ENCODE assay signal across 8 mouse cellular contexts in genomic region chr2:69712981-69713625, GRCm38 (mm10). TPM values are rescaled to one million over a fixed set of nuclear protein-coding genes. Genes with fewer than 3 reads are reported as not detected.
A peak's percentile ranks its signal among the peaks of the same experiment; 100 is the strongest.
DNase-seq lines count a peak whose midpoint lies in the region; ATAC-seq and TF ChIP-seq lines count a peak whose summit lies in the region.

Gene Fastkd1 (minus strand): TSS chr2:69713516.

- no peaks in the 10 kb centered on the region for H3K9me3 ChIP-seq in ES-E14 (ENCODE audit: control insufficient read depth, insufficient read depth, low read depth, low read length)
- H3K9me3 ChIP-seq in forebrain, embryonic 16.5 days (ENCODE audit: control insufficient read depth, low read length): no peaks in the 10 kb centered on the region
- no peaks in the 10 kb centered on the region for H3K9me3 ChIP-seq in lung, embryonic 15.5 days

- H3K27ac ChIP-seq in ES-E14 (ENCODE audit: insufficient read depth, low read depth, low read length, poor library complexity, severe bottlenecking): peak within 1 kb of the TSS; percentile 26; the same call in 1 of the 2 replicates
- H3K27ac ChIP-seq in forebrain, embryonic 16.5 days (ENCODE audit: low read length): no peak within 1 kb of the TSS
- H3K27ac ChIP-seq in lung, embryonic 15.5 days: peak within 1 kb of the TSS; percentile 79

- H3K4me3 ChIP-seq in ES-E14 (ENCODE audit: insufficient read depth in 1 of 2, low read depth in 1 of 2, low read length in 2 of 2, poor library complexity in 1 of 2, severe bottlenecking in 1 of 2): peak within 1 kb of the TSS; percentile 93 to 98
- H3K4me3 ChIP-seq in forebrain, embryonic 16.5 days (replicated peaks; ENCODE audit: low read length): peak within 1 kb of the TSS; percentile 82
- peak within 1 kb of the TSS; percentile 79 for H3K4me3 ChIP-seq in lung, embryonic 15.5 days

- H3K9ac ChIP-seq in ES-E14 (ENCODE audit: insufficient read depth, low read depth, low read length, poor library complexity, severe bottlenecking): peak within 1 kb of the TSS; percentile 81
- peak within 1 kb of the TSS; percentile 70 for H3K9ac ChIP-seq in forebrain, embryonic 16.5 days (replicated peaks; ENCODE audit: low read depth, low read length)
- peak within 1 kb of the TSS; percentile 68 for H3K9ac ChIP-seq in lung, embryonic 15.5 days

- no peaks in the 10 kb centered on the region for H3K27me3 ChIP-seq in forebrain, embryonic 16.5 days (replicated peaks; ENCODE audit: control insufficient read depth, insufficient read depth, low read length)
- H3K27me3 ChIP-seq in lung, embryonic 15.5 days: no peaks in the 10 kb centered on the region

- 0 out of 4 replicates have a peak, but pooled peaks cover 0 to 2% of the 10 kb centered on the region in 2 experiments for H3K4me1 ChIP-seq in ES-E14 (ENCODE audit: control insufficient read depth in 2 of 2, insufficient read depth in 2 of 2, low read length in 2 of 2, poor library complexity in 1 of 2)
- H3K4me1 ChIP-seq in forebrain, embryonic 16.5 days (replicated peaks; ENCODE audit: control insufficient read depth, insufficient read depth, low read length): peaks cover 7% of the 10 kb centered on the region
- H3K4me1 ChIP-seq in lung, embryonic 15.5 days: peaks cover 2% of the 10 kb centered on the region; the same call in 1 of the 2 replicates

- H3K36me3 ChIP-seq in ES-E14 (ENCODE audit: control insufficient read depth, insufficient read depth, low read length, poor library complexity, severe bottlenecking): 0 out of 2 replicates have a peak, but pooled peaks cover 3% of the 10 kb centered on the region
- H3K36me3 ChIP-seq in forebrain, embryonic 16.5 days (ENCODE audit: control insufficient read depth, insufficient read depth): no peaks in the 10 kb centered on the region
- H3K36me3 ChIP-seq in lung, embryonic 15.5 days: no peaks in the 10 kb centered on the region

- peak within 1 kb of the TSS; percentile 51 for H3K4me2 ChIP-seq in forebrain, embryonic 16.5 days (ENCODE audit: low read length)
- H3K4me2 ChIP-seq in lung, embryonic 15.5 days: peak within 1 kb of the TSS; percentile 70

- peak; percentile 84 for DNase-seq in ES-E14 (ENCODE audit: low read depth, low spot score)
- peak; percentile 86 for DNase-seq in cerebellum, adult 11-12 months
- peak; percentile 85 for DNase-seq in heart, postnatal 4 days
- DNase-seq in layer of hippocampus, adult 8-10 months (ENCODE audit: low spot score in 2 of 2): peak; percentile 87
- DNase-seq in ovary, adult 18-20 months (ENCODE audit: low spot score): peak; percentile 80
- peak; percentile 87 for DNase-seq in thymus, postnatal 0 days (ENCODE audit: low spot score)

- WGBS in forebrain, embryonic 16.5 days: under 1% methylated on average over 39 of the region's 39 CpGs
- WGBS in lung, embryonic 15.5 days: under 1% methylated on average over 39 of the region's 39 CpGs

- peak; percentile 100 for ATAC-seq in forebrain, embryonic 16.5 days
- ATAC-seq in lung, embryonic 15.5 days (ENCODE audit: borderline replicate concordance, extremely low read depth, low FRiP score, low TSS enrichment): peak; percentile 99

- in situ Hi-C loops in ES-E14 (cut with MboI; ENCODE audit: low sequenced_read_pairs in 2 of 2, unreplicated experiment in 2 of 2): no loop called here

TF ChIP-seq in ES-E14, 5 proteins besides CTCF, POLR2A, EP300 and RAD21:
- TF ChIP-seq CHD2 (IDR thresholded peaks at IDR 0.05; ENCODE audit: low read depth, low read length) (peak; percentile 35; the same call in 1 of the 2 replicates), MAFK (IDR thresholded peaks at IDR 0.05; ENCODE audit: insufficient read depth, low read depth, low read length) (no peak), ZC3H11A (IDR thresholded peaks at IDR 0.05; ENCODE audit: borderline replicate concordance, low read depth, low read length) (no peak), HCFC1 (IDR thresholded peaks at IDR 0.05; ENCODE audit: borderline replicate concordance, insufficient read depth, low read length) (peak; percentile 99)

RNA-seq across cellular contexts. Expression of gene Fastkd1, which starts in this region (rescaled TPM):
- 13.7 and 17.8 TPM in 2 replicates for total RNA-seq in ES-E14 (2012; rRNA removed)
- 16.7 and 18.5 TPM in 2 replicates for polyA plus RNA-seq in forebrain, embryonic 16.5 days (2015; fragmentation: Nextera tagmentation; extraction: Ambion mirVana)
- total RNA-seq in heart, postnatal 4 days (2021): 10 to 100 TPM; 26.8 to 28.2 TPM
- total RNA-seq in layer of hippocampus, adult 8-10 months (2022): 10 to 100 TPM; 18.2 to 22.1 (median 19.8) TPM
- polyA plus RNA-seq in lung, embryonic 15.5 days (2015; fragmentation: Nextera tagmentation; extraction: Ambion mirVana): 9.1 TPM in 2 replicates
- polyA plus RNA-seq in thymus, postnatal 0 days (2015; fragmentation: Nextera tagmentation; extraction: Ambion mirVana): 7.0 and 7.7 TPM in 2 replicates
